Mouse (Mus musculus) small intestine, adult 2 months (tissue): Measurements from ENCODE around the gene Dlgap1.

Experiments used
- CTCF ChIP-seq: fragments of 200-500 bp; IDR thresholded peaks from 2 replicates; pipeline ENCODE4 v1.5.1; 2012; ENCODE audit warnings: low read depth, mild to moderate bottlenecking, control low read depth, inconsistent platforms, low read length, moderate library complexity, mixed read lengths; ENCODE audit not compliant: insufficient replicate concordance, insufficient read length; ENCODE audit errors: extremely low read depth
- POLR2A ChIP-seq: fragments of 200-500 bp; IDR thresholded peaks from 2 replicates; pipeline ENCODE4 v1.6.1; 2012; ENCODE audit warnings: low read depth, mild to moderate bottlenecking, control low read depth, inconsistent platforms, low read length, moderate library complexity

DNA sequence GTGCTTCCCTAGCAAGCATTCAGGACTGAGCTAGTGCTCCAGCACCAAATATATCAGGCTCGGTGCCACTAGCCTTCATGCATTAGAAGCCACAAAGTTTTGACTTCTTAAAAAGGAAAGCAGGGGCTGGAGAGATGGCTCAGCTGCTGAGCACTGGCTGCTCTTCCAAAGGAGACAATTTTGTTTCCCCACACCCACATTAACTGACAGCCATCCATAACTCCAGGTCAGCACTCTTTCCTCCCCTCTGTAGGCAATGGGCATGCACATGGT, 828.8 kb downstream of the Dlgap1 start:
- no peak for TF ChIP-seq CTCF
- no peak for TF ChIP-seq POLR2A
